Mouse (Mus musculus) G1E (cell line): ENCODE measurements around the gene Fam89b.

ENCODE experiments used
- CTCF ChIP-seq: IDR thresholded peaks from 2 replicates; pipeline ENCODE4 v1.5.1; 2012; ENCODE audit warnings: low read depth, low read length, inconsistent platforms, mixed read lengths
- GATA1 ChIP-seq: IDR thresholded peaks from 2 replicates; pipeline ENCODE4 v1.6.1; 2012; ENCODE audit warnings: borderline replicate concordance, low read length, inconsistent platforms, mixed read lengths
- TAL1 ChIP-seq: conservative IDR thresholded peaks from 2 replicates; pipeline ENCODE4 v1.6.1; 2012; ENCODE audit warnings: low read depth, low read length, inconsistent platforms, mixed read lengths

DNA sequence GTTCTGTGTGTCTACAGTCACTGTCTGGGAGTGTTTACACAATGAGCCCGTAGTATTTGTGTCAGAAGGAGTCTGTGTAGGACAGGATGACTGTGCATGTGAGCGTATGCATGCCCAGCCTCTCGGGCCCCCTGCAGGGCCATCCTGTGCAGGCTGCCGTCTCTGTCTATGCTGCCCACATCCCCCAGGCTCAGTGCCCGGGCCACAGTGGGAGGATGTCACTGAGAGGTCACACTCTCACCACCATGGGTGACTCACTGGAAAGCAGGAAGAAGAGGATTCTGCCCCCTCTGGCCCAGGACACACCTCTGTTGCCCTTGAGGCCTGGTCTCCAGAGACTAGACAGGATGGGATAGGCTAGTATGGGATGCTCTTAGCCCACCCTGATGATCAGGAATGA lies 14.1 kb upstream of the Fam89b start:
- no peak for TF ChIP-seq GATA1
- no peak for TF ChIP-seq CTCF
- TF ChIP-seq TAL1 = no peak
